Mouse (Mus musculus) embryo, embryonic 10.5 days (tissue): ENCODE results near the gene Mdh1.
"Not testable (repeated sequence)": the region's sequence is repeated elsewhere in the genome, so short reads cannot be mapped to it uniquely, and the experiment has no call there.

Experiments used
- DNase-seq: peaks from one replicate; pipeline ENCODE4 v3.0.0-alpha.2; 2015; ENCODE audit warnings: low spot score

Gene Mdh1

DNA sequence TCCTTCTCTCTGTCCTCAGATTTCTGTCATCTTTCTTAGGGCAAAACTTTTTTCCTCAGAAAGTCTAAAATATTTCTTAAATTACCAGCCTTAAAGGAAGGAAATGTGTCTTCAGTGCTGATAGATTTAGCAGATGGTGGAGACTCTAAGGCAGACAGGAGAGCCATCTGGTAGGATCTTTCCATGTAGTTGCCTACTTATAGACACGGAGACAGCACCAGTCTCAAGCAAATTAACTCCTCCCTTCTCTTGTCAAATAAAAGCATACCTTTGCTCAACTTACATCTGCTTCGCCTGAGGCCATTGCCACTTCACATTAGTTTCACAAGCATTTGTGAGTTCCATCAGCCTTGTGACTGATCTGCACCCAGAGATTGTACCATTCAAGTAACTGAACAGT, 27.1 kb downstream of the Mdh1 start:
- no peak for DNase-seq

DNA sequence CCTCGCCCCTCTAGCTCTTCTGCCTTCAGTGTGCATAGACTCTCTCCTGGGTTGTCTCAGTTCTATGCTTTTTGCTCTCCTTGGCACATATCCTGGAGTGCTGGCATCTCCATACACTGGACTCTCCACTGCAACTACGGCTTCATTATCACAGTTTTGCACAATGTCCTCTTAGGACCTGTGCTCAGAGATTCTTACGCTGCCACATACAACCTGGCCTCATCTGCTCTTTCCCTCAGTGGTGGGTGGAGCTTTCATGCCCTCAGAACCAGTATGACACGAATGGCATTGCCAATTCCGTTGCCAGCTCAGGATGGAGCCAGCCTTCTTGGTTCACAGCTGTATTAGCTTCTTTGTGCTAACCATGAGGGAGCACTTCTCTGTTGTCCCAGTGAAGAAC, 29.4 kb downstream of the Mdh1 start:
- DNase-seq: no peak

DNA sequence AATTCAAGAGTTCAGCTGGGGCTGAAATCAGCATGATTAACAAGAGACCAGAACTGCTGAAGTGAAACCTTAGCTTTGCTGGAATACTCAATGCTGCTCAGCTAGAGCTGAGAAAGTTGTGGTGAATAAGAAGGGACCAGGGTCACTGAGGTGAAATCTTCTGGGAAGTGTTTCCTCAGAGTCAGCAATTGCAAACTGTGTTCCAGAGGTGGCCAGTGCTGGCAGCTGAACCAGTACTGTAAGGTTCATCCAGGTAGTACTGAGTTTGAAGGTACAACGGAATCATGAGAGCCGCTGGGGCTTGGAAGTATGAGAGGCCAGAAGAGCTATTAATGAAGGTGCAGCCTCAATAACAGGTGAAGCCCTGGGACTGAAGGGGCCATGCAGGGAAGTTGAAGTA, 31.5 kb downstream of the Mdh1 start:
- DNase-seq: no peak

DNA sequence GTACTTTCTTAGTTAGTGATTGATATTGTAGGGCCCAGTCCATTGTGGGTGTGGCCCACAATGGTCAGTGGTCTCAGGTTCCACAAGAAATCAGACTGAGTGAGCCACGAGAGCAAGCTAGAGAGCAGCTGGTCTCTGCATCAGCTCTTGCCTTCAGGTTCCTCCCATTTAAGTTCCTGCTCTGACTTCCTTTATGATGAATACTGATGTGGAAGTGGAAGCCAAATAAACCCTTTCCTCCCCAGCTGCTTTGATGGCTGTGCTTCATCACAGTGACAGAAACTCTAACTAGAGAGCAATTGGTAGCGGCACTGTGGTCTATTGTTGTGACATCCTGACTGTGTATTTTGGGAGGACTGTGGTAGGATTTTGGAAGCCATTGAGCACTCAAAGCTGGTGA, 32.1 kb downstream of the Mdh1 start:
- DNase-seq: no peak

DNA sequence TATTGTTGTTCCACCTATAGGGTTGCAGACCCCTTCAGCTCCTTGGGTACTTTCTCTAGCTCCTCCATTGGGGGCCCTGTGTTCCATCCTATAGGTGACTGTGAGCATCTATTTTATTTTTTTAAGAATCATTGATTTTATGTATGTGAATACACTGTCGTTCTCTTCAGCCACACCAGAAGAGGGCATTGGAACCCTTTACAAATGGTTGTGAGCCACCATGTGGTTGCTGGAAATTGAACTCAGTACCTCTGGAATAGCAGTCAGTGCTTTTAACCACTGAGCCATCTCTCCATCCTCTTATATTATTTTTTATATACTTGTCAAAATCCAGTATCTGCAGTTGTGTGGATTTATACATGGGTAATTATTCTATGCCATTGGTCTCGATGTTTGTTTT, 41.3 kb downstream of the Mdh1 start:
- not testable (repeated sequence) for DNase-seq

DNA sequence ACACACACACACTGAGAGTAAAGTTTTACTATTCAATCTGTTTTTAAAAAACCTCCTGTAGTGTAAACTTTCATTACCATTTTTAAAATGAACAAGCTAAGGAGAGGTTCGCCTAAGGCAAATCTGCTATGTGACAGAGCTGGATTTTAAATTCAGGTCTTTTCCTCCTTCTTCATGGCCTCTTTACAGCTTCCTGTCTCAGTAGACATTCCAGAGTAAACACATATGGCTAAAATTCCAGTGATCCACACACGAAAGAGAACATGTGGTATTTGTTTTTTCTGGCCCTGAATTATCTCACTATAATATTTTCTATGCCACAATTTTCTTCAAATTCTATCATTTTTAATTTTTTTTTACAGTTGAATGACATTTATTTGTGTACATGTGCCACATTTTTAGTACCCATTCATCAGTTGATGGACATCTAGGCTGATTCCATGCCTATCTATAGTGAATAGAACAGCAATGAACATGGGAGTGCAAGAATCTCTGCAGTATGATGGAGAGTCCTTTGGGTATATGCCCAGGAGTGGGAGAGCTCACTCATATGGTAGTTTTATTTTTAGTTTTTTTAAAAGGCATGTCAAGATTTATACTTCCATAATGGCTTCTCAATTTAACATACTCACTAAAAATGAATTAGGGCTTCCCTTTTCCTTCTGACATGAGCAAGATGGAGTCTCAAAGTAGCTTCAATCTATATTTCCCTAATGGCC, 43.3 kb downstream of the Mdh1 start:
- no peak for DNase-seq

DNA sequence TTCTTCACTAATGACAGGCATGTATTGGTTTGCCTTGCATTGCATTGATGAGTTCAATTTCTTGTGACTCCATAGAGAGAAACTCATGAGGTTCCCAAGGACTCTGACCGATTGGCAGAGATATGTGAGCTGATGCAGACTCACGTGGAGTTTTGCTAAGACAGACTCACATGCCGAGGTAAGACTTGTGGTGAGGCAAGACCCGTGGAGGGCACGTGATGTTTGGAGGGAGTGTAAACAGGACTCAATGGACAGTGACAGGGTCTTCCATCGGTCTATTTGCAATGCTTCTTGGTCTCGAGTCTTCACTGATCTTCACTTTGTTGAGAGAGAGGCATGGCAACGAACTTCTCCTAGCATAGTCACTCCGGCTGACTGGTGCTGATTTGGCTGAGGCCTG, 54.4 kb downstream of the Mdh1 start:
- no peak for DNase-seq

DNA sequence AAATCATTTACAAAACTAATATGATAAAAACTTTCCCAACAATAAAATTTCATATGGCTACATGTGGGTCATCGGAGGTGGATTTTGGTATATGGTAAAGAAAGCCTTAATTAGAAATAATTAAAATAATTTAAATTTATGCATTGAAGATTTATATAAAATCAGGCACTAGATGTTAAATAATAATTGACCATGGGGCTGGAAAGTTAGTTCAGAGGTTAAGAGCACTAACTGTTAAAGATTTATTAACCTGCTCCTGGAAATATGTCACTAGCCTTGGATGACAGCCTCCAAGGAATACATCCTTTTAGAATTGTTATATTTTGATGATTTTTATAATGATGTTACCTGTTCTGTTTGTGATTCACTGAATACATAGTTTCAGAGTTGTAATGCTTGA, 55.8 kb downstream of the Mdh1 start:
- DNase-seq: not testable (repeated sequence)

DNA sequence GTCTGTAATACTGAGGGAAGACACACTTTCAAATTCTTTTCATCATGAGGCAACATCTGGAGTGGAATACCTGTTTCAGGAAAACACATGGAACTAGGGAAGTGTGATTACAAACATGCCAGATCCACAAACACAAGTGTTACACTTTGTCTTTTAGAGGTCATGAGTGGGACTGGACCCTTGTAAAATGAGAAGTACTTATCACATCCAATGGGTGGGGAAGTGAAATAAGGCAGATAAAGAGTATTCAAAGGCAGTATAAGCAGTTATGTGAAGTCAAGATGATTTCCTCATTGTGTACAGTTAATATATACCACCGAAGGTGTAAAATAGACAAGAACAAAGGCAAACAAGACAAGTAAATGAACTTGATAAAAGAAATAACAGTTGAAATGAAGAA, 61.6 kb downstream of the Mdh1 start:
- DNase-seq: not testable (repeated sequence)

DNA sequence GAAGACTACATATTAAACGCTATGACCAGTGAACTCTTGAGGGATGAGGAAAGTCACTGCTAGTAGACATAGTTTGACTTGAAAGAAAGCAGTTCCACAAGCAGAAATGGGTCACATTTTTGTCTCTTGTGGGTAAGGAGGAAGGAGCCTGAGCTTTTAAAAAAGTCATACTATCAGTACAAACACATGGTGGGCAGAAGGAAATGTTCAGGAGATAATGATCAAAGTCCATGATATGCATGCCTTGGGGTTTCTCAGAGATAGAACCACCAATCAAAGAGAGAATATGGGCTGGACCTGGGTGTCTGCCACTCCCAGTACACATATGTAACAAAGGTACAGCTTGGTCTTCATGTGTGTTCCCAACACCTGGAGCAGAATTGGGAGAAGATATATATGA, 63.5 kb downstream of the Mdh1 start:
- DNase-seq: not testable (repeated sequence)

DNA sequence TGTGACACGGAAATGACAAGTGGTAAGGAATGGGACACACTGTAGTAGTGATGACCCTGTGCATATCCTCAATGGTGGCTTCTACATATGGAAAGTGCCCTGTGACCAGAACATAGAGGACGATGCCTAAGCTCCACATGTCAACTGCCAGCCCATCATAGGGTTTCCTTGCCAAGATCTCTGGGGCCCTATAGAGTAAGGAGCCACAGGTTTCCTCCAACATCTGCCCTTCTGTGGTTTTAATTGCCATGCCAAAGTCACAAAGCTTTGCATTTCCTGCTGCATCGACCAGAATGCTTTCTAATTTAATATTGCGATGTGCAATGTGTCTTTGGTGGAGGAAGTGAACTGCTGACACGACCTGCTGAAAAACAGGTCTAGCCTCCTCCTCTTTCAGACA, 65.1 kb downstream of the Mdh1 start:
- DNase-seq: not testable (repeated sequence)
